Mouse (Mus musculus): Measurements from ENCODE around the gene Hcn4. TPM values are rescaled to one million over a fixed set of nuclear protein-coding genes. Genes with fewer than 3 reads are reported as not detected.

Gene Hcn4
- polyA plus RNA-seq, 1 experiment from 2014 or later = 0.24 TPM

GRCm38 (mm10) chr9:58876946-58877625, 53.9 kb downstream of the Hcn4 start:
- Histone ChIP-seq H3K4me3 (replicated peaks; ENCODE audit: low read depth, low read length) (no peak overlapping the region), H3K36me3 (ENCODE audit: insufficient read depth, low read length) (peaks cover 16% of the 10 kb centered on the region; the same call in 1 of the 2 replicates), H3K4me1 (replicated peaks; ENCODE audit: insufficient read depth, low read length) (no peaks in the 10 kb centered on the region), H3K27ac (no peak overlapping the region), H3K9ac (ENCODE audit: low read depth, low read length) (no peak overlapping the region), H3K27me3 (ENCODE audit: insufficient read depth, low read length) (no peaks in the 10 kb centered on the region), H3K4me2 (ENCODE audit: low read length) (no peak overlapping the region), H3K9me3 (replicated peaks; ENCODE audit: low read length) (no peaks in the 10 kb centered on the region)
- ATAC-seq (replicated peaks; ENCODE audit: low FRiP score, low read depth) (no peak), DNase-seq (ENCODE audit: low spot score) (no peak)
- WGBS = 90% methylated on average over 6 of the region's 6 CpGs
- no peak for TF ChIP-seq CTCF (IDR thresholded peaks at IDR 0.05; ENCODE audit: low read depth)

- 91% methylated on average over 1 of the region's 1 CpGs for WGBS
- no peaks in the 10 kb centered on the region for H3K27me3 ChIP-seq (ENCODE audit: insufficient read depth, low read length)
Measured at GRCm38 (mm10) chr9:58879836-58880235, 56.6 kb downstream of the Hcn4 start.

GRCm38 (mm10) chr9:58882686-58883085, 59.5 kb downstream of the Hcn4 start:
- Histone ChIP-seq H3K36me3 (ENCODE audit: insufficient read depth, low read length) (0 out of 2 replicates have a peak, but pooled peaks cover 18% of the 10 kb centered on the region), H3K4me1 (replicated peaks; ENCODE audit: insufficient read depth, low read length) (no peaks in the 10 kb centered on the region), H3K4me3 (replicated peaks; ENCODE audit: low read depth, low read length) (no peak overlapping the region), H3K4me2 (ENCODE audit: low read length) (no peak overlapping the region), H3K9me3 (replicated peaks; ENCODE audit: low read length) (no peaks in the 10 kb centered on the region), H3K9ac (ENCODE audit: low read depth, low read length) (no peak overlapping the region), H3K27ac (no peak overlapping the region), H3K27me3 (ENCODE audit: insufficient read depth, low read length) (no peaks in the 10 kb centered on the region)
- WGBS = 67% methylated on average over 1 of the region's 1 CpGs
- ATAC-seq (replicated peaks; ENCODE audit: low FRiP score, low read depth) (no peak), DNase-seq (ENCODE audit: low spot score) (no peak)
- TF ChIP-seq CTCF (IDR thresholded peaks at IDR 0.05; ENCODE audit: low read depth) = no peak

More at GRCm38 (mm10) chr9:58879836-58880235, 56.6 kb downstream of the Hcn4 start:
- ATAC-seq (replicated peaks; ENCODE audit: low FRiP score, low read depth) (no peak), DNase-seq (ENCODE audit: low spot score) (no peak)
- no peaks in the 10 kb centered on the region for H3K4me1 ChIP-seq (replicated peaks; ENCODE audit: insufficient read depth, low read length)
- no peaks in the 10 kb centered on the region for H3K9me3 ChIP-seq (replicated peaks; ENCODE audit: low read length)
- TF ChIP-seq CTCF (IDR thresholded peaks at IDR 0.05; ENCODE audit: low read depth) = no peak
- no peak overlapping the region for H3K9ac ChIP-seq (ENCODE audit: low read depth, low read length)
- H3K4me2 ChIP-seq (ENCODE audit: low read length) = no peak overlapping the region
- H3K36me3 ChIP-seq (ENCODE audit: insufficient read depth, low read length) = peaks cover 13% of the 10 kb centered on the region; the same call in 1 of the 2 replicates
- H3K27ac ChIP-seq = no peak overlapping the region
- H3K4me3 ChIP-seq (replicated peaks; ENCODE audit: low read depth, low read length) = no peak overlapping the region

GRCm38 (mm10) chr9:58889782-58890448, 66.7 kb downstream of the Hcn4 start:
- Histone ChIP-seq H3K4me2 (ENCODE audit: low read length) (no peak overlapping the region), H3K4me1 (replicated peaks; ENCODE audit: insufficient read depth, low read length) (no peaks in the 10 kb centered on the region), H3K9me3 (replicated peaks; ENCODE audit: low read length) (no peaks in the 10 kb centered on the region), H3K27ac (no peak overlapping the region), H3K4me3 (replicated peaks; ENCODE audit: low read depth, low read length) (no peak overlapping the region), H3K36me3 (ENCODE audit: insufficient read depth, low read length) (peaks cover 49% of the 10 kb centered on the region; the same call in 1 of the 2 replicates), H3K27me3 (ENCODE audit: insufficient read depth, low read length) (no peaks in the 10 kb centered on the region), H3K9ac (ENCODE audit: low read depth, low read length) (no peak overlapping the region)
- 89% methylated on average over 12 of the region's 12 CpGs for WGBS
- TF ChIP-seq CTCF (IDR thresholded peaks at IDR 0.05; ENCODE audit: low read depth) = no peak
- ATAC-seq (replicated peaks; ENCODE audit: low FRiP score, low read depth) (no peak), DNase-seq (ENCODE audit: low spot score) (no peak)

GRCm38 (mm10) chr9:58890893-58891292, 67.7 kb downstream of the Hcn4 start:
- Histone ChIP-seq H3K36me3 (ENCODE audit: insufficient read depth, low read length) (peaks cover 49% of the 10 kb centered on the region; the same call in 1 of the 2 replicates), H3K9me3 (replicated peaks; ENCODE audit: low read length) (no peaks in the 10 kb centered on the region), H3K27ac (no peak overlapping the region), H3K4me1 (replicated peaks; ENCODE audit: insufficient read depth, low read length) (no peaks in the 10 kb centered on the region), H3K27me3 (ENCODE audit: insufficient read depth, low read length) (no peaks in the 10 kb centered on the region), H3K4me2 (ENCODE audit: low read length) (no peak overlapping the region), H3K4me3 (replicated peaks; ENCODE audit: low read depth, low read length) (no peak overlapping the region), H3K9ac (ENCODE audit: low read depth, low read length) (no peak overlapping the region)
- WGBS = 91% methylated on average over 8 of the region's 8 CpGs
- ATAC-seq (replicated peaks; ENCODE audit: low FRiP score, low read depth) (no peak), DNase-seq (ENCODE audit: low spot score) (no peak)
- TF ChIP-seq CTCF (IDR thresholded peaks at IDR 0.05; ENCODE audit: low read depth) = no peak

- H3K27ac ChIP-seq = no peak overlapping the region
- no peaks in the 10 kb centered on the region for H3K9me3 ChIP-seq (replicated peaks; ENCODE audit: low read length)
- H3K27me3 ChIP-seq (ENCODE audit: insufficient read depth, low read length) = no peaks in the 10 kb centered on the region
- no peak overlapping the region for H3K9ac ChIP-seq (ENCODE audit: low read depth, low read length)
- H3K4me3 ChIP-seq (replicated peaks; ENCODE audit: low read depth, low read length) = no peak overlapping the region
- no peak overlapping the region for H3K4me2 ChIP-seq (ENCODE audit: low read length)
- no peak for DNase-seq (ENCODE audit: low spot score)
- no peak for ATAC-seq (replicated peaks; ENCODE audit: low FRiP score, low read depth)
- no peak for TF ChIP-seq CTCF (IDR thresholded peaks at IDR 0.05; ENCODE audit: low read depth)
- peaks cover 48% of the 10 kb centered on the region; the same call in 1 of the 2 replicates for H3K36me3 ChIP-seq (ENCODE audit: insufficient read depth, low read length)
- WGBS = 95% methylated on average over 6 of the region's 6 CpGs
- no peaks in the 10 kb centered on the region for H3K4me1 ChIP-seq (replicated peaks; ENCODE audit: insufficient read depth, low read length)
Measured at GRCm38 (mm10) chr9:58891840-58892640, 68.8 kb downstream of the Hcn4 start.
